Mouse (Mus musculus) kidney, embryonic 15.5 days (tissue): ENCODE results near the gene Cars2. TPM values are rescaled to one million over a fixed set of nuclear protein-coding genes. Genes with fewer than 3 reads are reported as not detected.
"Not testable (repeated sequence)": the region's sequence is repeated elsewhere in the genome, so short reads cannot be mapped to it uniquely, and the experiment has no call there.

Experiments used
- ATAC-seq: fragments of 200-750 bp; cut with Nextera tagmentation; replicated peaks from 2 replicates; pipeline ENCODE4 v1.8.0; 2017; ENCODE audit warnings: moderate TSS enrichment; ENCODE audit not compliant: low FRiP score
- H3K27ac ChIP-seq: fragments of 300-500 bp; sonication (generic); 2 replicates; pipeline ENCODE4 v1.5.1; 2015; ENCODE audit warnings: mild to moderate bottlenecking, inconsistent platforms
- H3K27me3 ChIP-seq: fragments of 300-500 bp; sonication (generic); 2 replicates; pipeline ENCODE4 v1.6.1; 2015; ENCODE audit warnings: inconsistent platforms
- H3K36me3 ChIP-seq: fragments of 300-500 bp; sonication (generic); 2 replicates; pipeline ENCODE4 v1.6.1; 2015; ENCODE audit warnings: inconsistent platforms
- H3K4me1 ChIP-seq: fragments of 300-500 bp; sonication (generic); 2 replicates; pipeline ENCODE4 v1.6.1; 2015; ENCODE audit warnings: inconsistent platforms
- H3K4me2 ChIP-seq: fragments of 300-500 bp; sonication (generic); 2 replicates; pipeline ENCODE4 v1.6.1; 2015; ENCODE audit warnings: moderate library complexity, mild to moderate bottlenecking, inconsistent platforms
- H3K4me3 ChIP-seq: fragments of 300-500 bp; sonication (generic); replicated peaks from 2 replicates; pipeline ENCODE4 v1.5.1; 2015; ENCODE audit warnings: mild to moderate bottlenecking, inconsistent platforms
- H3K9ac ChIP-seq: fragments of 300-500 bp; sonication (generic); 2 replicates; pipeline ENCODE4 v1.6.1; 2015; ENCODE audit warnings: mild to moderate bottlenecking, inconsistent platforms
- H3K9me3 ChIP-seq: fragments of 300-500 bp; sonication (generic); replicated peaks from 2 replicates; pipeline ENCODE4 v1.6.1; 2016; ENCODE audit warnings: inconsistent platforms
- WGBS: fragments of 180-500 bp; shearing (Covaris S2); methylation state at CpG from one replicate; pipeline ENCODE4 v1.1.7; 2015; ENCODE audit warnings: mixed read lengths; 5-methylcytosine and 5-hydroxymethylcytosine counted together
- polyA plus RNA-seq: library from polyadenylated mRNA; unstranded; fragments of >200 nt; fragmentation: Nextera tagmentation; extraction: Ambion mirVana; gene quantifications from 2 replicates; pipeline ENCODE4 v1.2.1, GENCODE M21; 2015

The Cars2 gene
- polyA plus RNA-seq, 1 experiment from 2014 or later, result 28.3 TPM

- WGBS, result 4% methylated on average over 23 of the region's 23 CpGs
- peaks cover 51% of the 10 kb centered on the region for H3K27me3 ChIP-seq
- peak overlapping the region; percentile 100 for H3K4me2 ChIP-seq
- peak overlapping the region; percentile 70 for H3K4me3 ChIP-seq
- H3K27ac ChIP-seq, result peak overlapping the region; percentile 83
- H3K9me3 ChIP-seq, result no peaks in the 10 kb centered on the region
- ATAC-seq, result peak; percentile 26
- peaks cover 76% of the 10 kb centered on the region for H3K4me1 ChIP-seq
- no peaks in the 10 kb centered on the region for H3K36me3 ChIP-seq
- H3K9ac ChIP-seq, result peak overlapping the region; percentile 38
Measured at GRCm38 (mm10) chr8:11478807-11479527, 71.6 kb downstream of the Cars2 start.

- peaks cover 51% of the 10 kb centered on the region for H3K27me3 ChIP-seq
Measured at GRCm38 (mm10) chr8:11477811-11478761, 72.5 kb downstream of the Cars2 start, which contains the start of gene Rab20. Gene Rab20, minus strand, starts transcription at chr8:11478710.

GRCm38 (mm10) chr8:11477178-11477553, 73.4 kb downstream of the Cars2 start:
- H3K9me3 ChIP-seq, result no peaks in the 10 kb centered on the region
- peaks cover 51% of the 10 kb centered on the region for H3K27me3 ChIP-seq
- no peaks in the 10 kb centered on the region for H3K36me3 ChIP-seq
- peak overlapping the region; percentile 82 for H3K27ac ChIP-seq
- H3K4me2 ChIP-seq, result peak overlapping the region; percentile 100
- 4% methylated on average over 9 of the region's 9 CpGs for WGBS
- peaks cover 88% of the 10 kb centered on the region for H3K4me1 ChIP-seq
- peak overlapping the region; percentile 70 for H3K4me3 ChIP-seq
- H3K9ac ChIP-seq, result peak overlapping the region; percentile 47
- no peak for ATAC-seq

More at GRCm38 (mm10) chr8:11477811-11478761, 72.5 kb downstream of the Cars2 start, which contains the start of gene Rab20:
- peak; percentile 84 for ATAC-seq
- H3K4me1 ChIP-seq, result peaks cover 84% of the 10 kb centered on the region
- H3K4me2 ChIP-seq, result peak within 1 kb of the TSS; percentile 100
- peak within 1 kb of the TSS; percentile 65 for H3K9ac ChIP-seq
- WGBS, result under 1% methylated on average over 69 of the region's 69 CpGs
- peak within 1 kb of the TSS; percentile 83 for H3K27ac ChIP-seq
- H3K4me3 ChIP-seq, result peak within 1 kb of the TSS; percentile 70
- no peaks in the 10 kb centered on the region for H3K9me3 ChIP-seq
- no peaks in the 10 kb centered on the region for H3K36me3 ChIP-seq

GRCm38 (mm10) chr8:11476338-11477177, 74.0 kb downstream of the Cars2 start:
- H3K36me3 ChIP-seq, result no peaks in the 10 kb centered on the region
- no peaks in the 10 kb centered on the region for H3K9me3 ChIP-seq
- peak overlapping the region; percentile 47 for H3K9ac ChIP-seq
- WGBS, result 9% methylated on average over 24 of the region's 24 CpGs
- H3K27me3 ChIP-seq, result peaks cover 51% of the 10 kb centered on the region
- peak overlapping the region; percentile 82 for H3K27ac ChIP-seq
- peak; percentile 13 for ATAC-seq
- peak overlapping the region; percentile 70 for H3K4me3 ChIP-seq
- H3K4me2 ChIP-seq, result peak overlapping the region; percentile 100
- peaks cover 87% of the 10 kb centered on the region for H3K4me1 ChIP-seq

GRCm38 (mm10) chr8:11475876-11476275, 74.7 kb downstream of the Cars2 start:
- H3K4me1 ChIP-seq, result peaks cover 90% of the 10 kb centered on the region
- ATAC-seq, result no peak
- peak overlapping the region; percentile 70 for H3K4me3 ChIP-seq
- peaks cover 51% of the 10 kb centered on the region for H3K27me3 ChIP-seq
- WGBS, result 14% methylated on average over 2 of the region's 2 CpGs
- no peak overlapping the region for H3K9ac ChIP-seq
- H3K36me3 ChIP-seq, result no peaks in the 10 kb centered on the region
- H3K27ac ChIP-seq, result peak overlapping the region; percentile 82
- H3K9me3 ChIP-seq, result no peaks in the 10 kb centered on the region
- H3K4me2 ChIP-seq, result peak overlapping the region; percentile 100

- ATAC-seq, result no peak
Measured at GRCm38 (mm10) chr8:11475397-11475796, 75.2 kb downstream of the Cars2 start.

GRCm38 (mm10) chr8:11473072-11473471, 77.5 kb downstream of the Cars2 start:
- H3K9me3 ChIP-seq, result no peaks in the 10 kb centered on the region
- peaks cover 30% of the 10 kb centered on the region for H3K27me3 ChIP-seq
- 20% methylated on average over 4 of the region's 4 CpGs for WGBS
- peak overlapping the region; percentile 95 for H3K27ac ChIP-seq
- H3K4me1 ChIP-seq, result peaks cover 79% of the 10 kb centered on the region
- ATAC-seq, result peak; percentile 47
- H3K4me3 ChIP-seq, result no peak overlapping the region
- no peak overlapping the region for H3K9ac ChIP-seq
- H3K4me2 ChIP-seq, result peak overlapping the region; percentile 15; the same call in 1 of the 2 replicates
- no peaks in the 10 kb centered on the region for H3K36me3 ChIP-seq

More at GRCm38 (mm10) chr8:11475397-11475796, 75.2 kb downstream of the Cars2 start:
- 14% methylated on average over 10 of the region's 10 CpGs for WGBS
- H3K36me3 ChIP-seq, result no peaks in the 10 kb centered on the region
- peaks cover 86% of the 10 kb centered on the region for H3K4me1 ChIP-seq
- peak overlapping the region; percentile 100 for H3K4me2 ChIP-seq
- H3K4me3 ChIP-seq, result peak overlapping the region; percentile 16
- peaks cover 50% of the 10 kb centered on the region for H3K27me3 ChIP-seq
- H3K9me3 ChIP-seq, result no peaks in the 10 kb centered on the region
- peak overlapping the region; percentile 9; the same call in 1 of the 2 replicates for H3K27ac ChIP-seq
- H3K9ac ChIP-seq, result no peak overlapping the region

GRCm38 (mm10) chr8:11471309-11471708, 79.3 kb downstream of the Cars2 start:
- H3K4me2 ChIP-seq, result peak overlapping the region; percentile 34
- H3K9ac ChIP-seq, result no peak overlapping the region
- WGBS, result 42% methylated on average over 8 of the region's 8 CpGs
- H3K9me3 ChIP-seq, result no peaks in the 10 kb centered on the region
- H3K36me3 ChIP-seq, result peaks cover 8% of the 10 kb centered on the region; the same call in 1 of the 2 replicates
- peaks cover 21% of the 10 kb centered on the region for H3K27me3 ChIP-seq
- peak overlapping the region; percentile 95 for H3K27ac ChIP-seq
- H3K4me3 ChIP-seq, result no peak overlapping the region
- H3K4me1 ChIP-seq, result peaks cover 66% of the 10 kb centered on the region
- ATAC-seq, result peak; percentile 11; the same call in 1 of the 2 replicates

- Histone ChIP-seq H3K9ac (no peak overlapping the region), H3K9me3 (no peaks in the 10 kb centered on the region), H3K4me3 (no peak overlapping the region), H3K27me3 (peaks cover 15% of the 10 kb centered on the region), H3K36me3 (peaks cover 8% of the 10 kb centered on the region; the same call in 1 of the 2 replicates), H3K27ac (peak overlapping the region; percentile 95), H3K4me1 (peaks cover 64% of the 10 kb centered on the region), H3K4me2 (peak overlapping the region; percentile 34)
- 74% methylated on average over 7 of the region's 7 CpGs for WGBS
- no peak for ATAC-seq
Measured at GRCm38 (mm10) chr8:11470694-11471093, 79.9 kb downstream of the Cars2 start.

- ATAC-seq, result no peak
- Histone ChIP-seq H3K9me3 (no peaks in the 10 kb centered on the region), H3K4me1 (peaks cover 57% of the 10 kb centered on the region)
Measured at GRCm38 (mm10) chr8:11469095-11469494, 81.5 kb downstream of the Cars2 start.

GRCm38 (mm10) chr8:11466528-11466927, 84.1 kb downstream of the Cars2 start:
- ATAC-seq, result not testable (repeated sequence)

More at GRCm38 (mm10) chr8:11469095-11469494, 81.5 kb downstream of the Cars2 start:
- Histone ChIP-seq H3K27me3 (peaks cover under 1% of the 10 kb centered on the region; the same call in 1 of the 2 replicates), H3K4me3 (no peak overlapping the region), H3K9ac (no peak overlapping the region), H3K27ac (peak overlapping the region; percentile 95; the same call in 1 of the 2 replicates), H3K4me2 (no peak overlapping the region), H3K36me3 (peaks cover 8% of the 10 kb centered on the region; the same call in 1 of the 2 replicates)
- 3% methylated on average over 3 of the region's 3 CpGs for WGBS

More at GRCm38 (mm10) chr8:11466528-11466927, 84.1 kb downstream of the Cars2 start:
- not testable (repeated sequence) for H3K4me3 ChIP-seq, H3K9ac ChIP-seq, H3K36me3 ChIP-seq, H3K9me3 ChIP-seq, H3K27me3 ChIP-seq, H3K4me2 ChIP-seq
- 88% methylated on average over 5 of the region's 5 CpGs for WGBS
- peak overlapping the region; percentile 57; the same call in 1 of the 2 replicates for H3K27ac ChIP-seq
- peaks cover 49% of the 10 kb centered on the region for H3K4me1 ChIP-seq
